Mouse (Mus musculus) megakaryocyte-erythroid progenitor cell, adult 5 weeks (primary cell): ENCODE data around the gene Sap30. TPM values are rescaled to one million over a fixed set of nuclear protein-coding genes. Genes with fewer than 3 reads are reported as not detected.

Experiments
- polyA plus RNA-seq: library from polyadenylated mRNA; stranded (reverse); fragments of >175 nt; gene quantifications from 2 replicates; pipeline ENCODE4 v1.2.3, GENCODE M21; 2012

The Sap30 gene
- 53.9 and 56.3 TPM in 2 replicates for polyA plus RNA-seq

GRCm38 (mm10) chr8:57487441-57488155 is at the start of gene Sap30:
Gene Sap30, minus strand, starts transcription at chr8:57487860.

GRCm38 (mm10) chr8:57511316-57512118 is 23.9 kb upstream of the Sap30 start, which contains the start of gene Hmgb2:
Gene Hmgb2, plus strand, starts transcription at chr8:57511907.

GRCm38 (mm10) chr8:57455765-57456164 is 31.9 kb downstream of the Sap30 start, which contains the start of gene Scrg1:
Gene Scrg1, plus strand, starts transcription at chr8:57455923.

Other genes starting within 250 kb of the Sap30 start
- gene Hand2, start 166.9 kb downstream of the Sap30 start, polyA plus RNA-seq, result 0.04 TPM in 1 of 2 replicates, not detected in the other
- not detected in 2 replicates for gene Scrg1, start 31.9 kb downstream of the Sap30 start, polyA plus RNA-seq
- 159 and 161 TPM in 2 replicates for gene Hmgb2, start 24.0 kb upstream of the Sap30 start, polyA plus RNA-seq
- 2.1 and 2.4 TPM in 2 replicates for gene Galnt7, start 165.2 kb upstream of the Sap30 start, polyA plus RNA-seq